ENCODE assay signal across 17 mouse cellular contexts in the genomic region with DNA sequence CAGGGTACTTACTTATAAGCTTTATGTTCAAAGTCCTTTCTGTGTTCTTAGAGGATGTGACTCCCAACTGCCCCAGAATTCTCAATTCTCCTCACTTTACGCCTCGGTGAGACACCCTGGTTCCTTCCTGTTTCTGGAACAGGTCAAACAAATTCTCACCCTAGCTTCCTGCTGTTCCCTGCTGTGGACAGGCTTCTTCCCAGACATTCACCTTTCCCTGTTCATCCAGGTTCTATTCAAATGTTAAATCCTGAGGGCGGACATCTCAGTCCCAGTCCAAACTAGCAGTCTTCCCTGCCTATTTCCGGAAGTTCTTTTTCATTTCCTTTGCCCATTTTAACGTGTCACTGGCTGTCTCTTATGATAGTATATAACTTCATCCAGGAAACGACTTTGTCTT.
"Had no signal": no experiment of that assay in that cellular context is flagged by ENCODE, and none has a peak within 500 bp of the region (broad histone marks: within the 10 kb centered on the region; RNA-seq: fewer than 3 reads in every experiment).

No protein-coding gene starts in this region.

- H3K4me1 ChIP-seq: stomach, embryonic 15.5 days had no signal

- DNase-seq: liver, postnatal 0 days; lung, adult 2 months; lung, postnatal 4 days; midbrain, embryonic 14.5 days; retina, postnatal 1 day; right cerebral cortex, adult 18-20 months; right cerebral cortex, postnatal 14 days; thymus, postnatal 14 days; thymus, postnatal 36 days had no signal

- H3K9me3 ChIP-seq: lung, embryonic 15.5 days; midbrain, embryonic 10.5 days; midbrain, embryonic 12.5 days; neural tube, embryonic 13.5 days; neural tube, embryonic 15.5 days; stomach, embryonic 15.5 days had no signal

- H3K27me3 ChIP-seq: lung, embryonic 15.5 days; midbrain, embryonic 12.5 days; neural tube, embryonic 13.5 days; neural tube, embryonic 15.5 days; stomach, embryonic 15.5 days had no signal

- H3K36me3 ChIP-seq: lung, embryonic 15.5 days; midbrain, embryonic 10.5 days; midbrain, embryonic 12.5 days; neural tube, embryonic 13.5 days; neural tube, embryonic 15.5 days; stomach, embryonic 15.5 days had no signal

- H3K27ac ChIP-seq: lung, embryonic 15.5 days; midbrain, embryonic 10.5 days; midbrain, embryonic 12.5 days; neural tube, embryonic 13.5 days; neural tube, embryonic 15.5 days; stomach, embryonic 15.5 days; stomach, postnatal 0 days had no signal

- H3K4me3 ChIP-seq: lung, embryonic 15.5 days; midbrain, embryonic 10.5 days; midbrain, embryonic 12.5 days; myocyte; neural tube, embryonic 13.5 days; neural tube, embryonic 15.5 days; stomach, embryonic 15.5 days had no signal
